Mouse (Mus musculus) ES-E14 (cell line): ENCODE results near the gene Dip2b. TPM values are rescaled to one million over a fixed set of nuclear protein-coding genes. Genes with fewer than 3 reads are reported as not detected.
A peak's percentile ranks its signal among the peaks of the same experiment; 100 is the strongest.

Experiments used
- DNase-seq: peaks from one replicate; pipeline ENCODE4 v3.0.0-alpha.2; 2013; ENCODE audit warnings: low read depth, low spot score
- H3K27ac ChIP-seq: 2 replicates; pipeline ENCODE4 v1.5.1; 2012; ENCODE audit warnings: low read depth, mild to moderate bottlenecking, low read length, moderate library complexity, mixed read lengths; ENCODE audit not compliant: poor library complexity, insufficient read depth, severe bottlenecking
- H3K36me3 ChIP-seq: 2 replicates; pipeline ENCODE4 v1.6.1; 2012; ENCODE audit warnings: mild to moderate bottlenecking, low read length, moderate library complexity, mixed read lengths; ENCODE audit not compliant: control insufficient read depth, poor library complexity, insufficient read depth, severe bottlenecking
- H3K4me1 ChIP-seq, 2 experiments: fragments of 150-350 bp in 1 of 2; sonication (generic) in 1 of 2; 2 replicates each; pipeline ENCODE4 v1.6.1; 2012; ENCODE audit warnings: low read length in 2 of 2, mild to moderate bottlenecking in 1 of 2, mixed read lengths in 1 of 2; ENCODE audit not compliant: control insufficient read depth in 2 of 2, insufficient read depth in 2 of 2, poor library complexity in 1 of 2
- H3K4me3 ChIP-seq, 2 experiments: fragments of 150-350 bp in 1 of 2; sonication (generic) in 1 of 2; 2 replicates each; pipeline ENCODE4 v1.5.1; 2012; ENCODE audit warnings: low read length in 2 of 2, low read depth in 1 of 2, mild to moderate bottlenecking in 1 of 2, mixed read lengths in 1 of 2; ENCODE audit not compliant: insufficient read depth in 1 of 2, poor library complexity in 1 of 2, severe bottlenecking in 1 of 2
- H3K9ac ChIP-seq: 2 replicates; pipeline ENCODE4 v1.6.1; 2012; ENCODE audit warnings: low read depth, mild to moderate bottlenecking, low read length, mixed read lengths; ENCODE audit not compliant: poor library complexity, insufficient read depth, severe bottlenecking
- H3K9me3 ChIP-seq: fragments of 150-350 bp; sonication (generic); 2 replicates; pipeline ENCODE4 v1.6.1; 2012; ENCODE audit warnings: low read depth, mild to moderate bottlenecking, low read length; ENCODE audit not compliant: control insufficient read depth, insufficient read depth
- CHD2 ChIP-seq: IDR thresholded peaks from 2 replicates; pipeline ENCODE4 v1.6.1; 2014; ENCODE audit warnings: mild to moderate bottlenecking, low read depth, low read length, inconsistent platforms
- HCFC1 ChIP-seq: IDR thresholded peaks from 2 replicates; pipeline ENCODE4 v1.6.1; 2012; ENCODE audit warnings: low read length, inconsistent platforms, borderline replicate concordance; ENCODE audit not compliant: insufficient read depth
- MAFK ChIP-seq: IDR thresholded peaks from 2 replicates; pipeline ENCODE4 v1.6.1; 2014; ENCODE audit warnings: mild to moderate bottlenecking, low read depth, low read length, inconsistent platforms; ENCODE audit not compliant: insufficient read depth
- ZC3H11A ChIP-seq: IDR thresholded peaks from 2 replicates; pipeline ENCODE4 v1.6.1; 2012; ENCODE audit warnings: low read depth, mild to moderate bottlenecking, inconsistent platforms, low read length, borderline replicate concordance
- ZNF384 ChIP-seq: IDR thresholded peaks from 2 replicates; pipeline ENCODE4 v1.6.1; 2012; ENCODE audit warnings: low read depth, low read length, inconsistent platforms
- in situ Hi-C, 2 experiments: fragments of 600-800 bp; cut with MboI; formaldehyde crosslinking; loops; one replicate each; pipeline ENCODE4 v1.15.1; 2025; ENCODE audit warnings: low sequenced_read_pairs in 2 of 2, inconsistent platforms in 1 of 2; ENCODE audit not compliant: unreplicated experiment in 2 of 2
- total RNA-seq: library from RNA; depleted of rRNA; stranded (reverse); fragments of 300-350 nt; gene quantifications from 2 replicates; pipeline ENCODE4 v1.2.3, GENCODE M21; 2012

Dip2b gene
- total RNA-seq, 1 experiment = 21.1 TPM

DNA sequence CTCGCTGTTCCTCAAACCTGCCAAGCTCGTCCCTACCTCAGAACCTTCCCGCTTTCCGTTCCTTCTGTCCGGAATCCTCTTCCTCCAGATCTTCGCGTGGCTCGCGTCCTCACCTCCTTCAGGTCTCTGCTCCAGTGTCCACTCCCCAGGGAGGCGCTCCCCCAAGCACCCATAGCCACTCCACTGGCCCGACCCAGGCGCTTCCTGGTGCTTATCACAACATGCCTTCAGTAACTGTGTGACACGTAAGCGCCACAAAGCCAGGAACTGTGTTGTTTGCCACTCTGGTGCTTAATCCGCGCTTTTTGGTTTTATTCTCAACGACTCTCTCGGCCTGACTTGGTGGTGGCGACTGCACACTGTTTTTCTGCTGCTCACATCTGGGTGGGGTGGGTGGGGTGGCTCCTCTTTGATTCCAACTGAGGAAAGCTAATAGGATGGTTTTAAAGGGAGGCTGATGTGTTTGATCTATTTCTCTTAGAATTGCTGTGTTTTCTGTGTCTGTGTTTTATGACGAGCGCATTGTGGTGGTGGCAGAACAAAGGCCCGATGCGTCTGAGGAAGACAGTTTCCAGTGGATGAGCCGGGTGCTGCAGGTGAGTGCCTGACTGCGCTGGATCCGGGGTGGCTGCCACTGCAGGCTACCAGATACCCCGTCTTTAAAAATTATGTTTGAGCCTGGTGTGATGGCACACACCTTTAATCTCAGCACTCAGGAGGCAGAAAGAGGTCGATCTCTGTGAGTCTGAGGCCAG lies 144.2 kb downstream of the Dip2b start:
- H3K9me3 ChIP-seq = no peaks in the 10 kb centered on the region
- TF ChIP-seq HCFC1 = no peak
- TF ChIP-seq MAFK = no peak
- no peak for TF ChIP-seq ZNF384
- TF ChIP-seq ZC3H11A = no peak
- no peak for TF ChIP-seq CHD2
- no peak overlapping the region for H3K27ac ChIP-seq
- H3K36me3 ChIP-seq = peaks cover 29% of the 10 kb centered on the region
- H3K4me3 ChIP-seq = no peak overlapping the region
- no peak for DNase-seq
- H3K9ac ChIP-seq = no peak overlapping the region
- H3K4me1 ChIP-seq = no peaks in the 10 kb centered on the region; a peak in 1 of 4 replicates
- in situ Hi-C loops = no loop called here

DNA sequence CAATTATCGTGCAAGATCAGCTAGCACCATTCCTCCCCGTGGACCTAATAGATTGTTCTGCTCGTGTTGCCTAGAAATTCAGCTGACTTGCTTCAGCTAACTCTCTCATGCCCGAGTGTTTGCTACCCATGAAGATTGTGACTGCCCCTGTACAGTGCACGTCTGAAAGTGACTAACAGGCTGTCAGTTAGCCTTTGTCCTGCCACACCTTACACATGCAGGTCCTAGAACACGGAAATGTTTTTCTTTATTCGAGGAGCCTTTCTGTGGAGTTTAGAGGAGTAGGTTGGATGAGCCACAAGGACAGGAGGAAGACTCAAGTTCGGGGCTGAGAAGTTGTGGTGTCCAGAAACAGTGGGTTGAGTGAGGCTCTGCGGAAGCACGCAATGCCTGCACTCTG lies 145.0 kb downstream of the Dip2b start:
- H3K4me3 ChIP-seq = no peak overlapping the region
- in situ Hi-C loops = no loop called here
- H3K9me3 ChIP-seq = no peaks in the 10 kb centered on the region
- H3K4me1 ChIP-seq = no peaks in the 10 kb centered on the region; a peak in 1 of 4 replicates
- no peak overlapping the region for H3K27ac ChIP-seq
- no peak for TF ChIP-seq HCFC1
- TF ChIP-seq MAFK = no peak
- no peak for TF ChIP-seq ZNF384
- no peak for TF ChIP-seq ZC3H11A
- no peak for TF ChIP-seq CHD2
- no peak overlapping the region for H3K9ac ChIP-seq
- H3K36me3 ChIP-seq = peaks cover 29% of the 10 kb centered on the region
- no peak for DNase-seq

DNA sequence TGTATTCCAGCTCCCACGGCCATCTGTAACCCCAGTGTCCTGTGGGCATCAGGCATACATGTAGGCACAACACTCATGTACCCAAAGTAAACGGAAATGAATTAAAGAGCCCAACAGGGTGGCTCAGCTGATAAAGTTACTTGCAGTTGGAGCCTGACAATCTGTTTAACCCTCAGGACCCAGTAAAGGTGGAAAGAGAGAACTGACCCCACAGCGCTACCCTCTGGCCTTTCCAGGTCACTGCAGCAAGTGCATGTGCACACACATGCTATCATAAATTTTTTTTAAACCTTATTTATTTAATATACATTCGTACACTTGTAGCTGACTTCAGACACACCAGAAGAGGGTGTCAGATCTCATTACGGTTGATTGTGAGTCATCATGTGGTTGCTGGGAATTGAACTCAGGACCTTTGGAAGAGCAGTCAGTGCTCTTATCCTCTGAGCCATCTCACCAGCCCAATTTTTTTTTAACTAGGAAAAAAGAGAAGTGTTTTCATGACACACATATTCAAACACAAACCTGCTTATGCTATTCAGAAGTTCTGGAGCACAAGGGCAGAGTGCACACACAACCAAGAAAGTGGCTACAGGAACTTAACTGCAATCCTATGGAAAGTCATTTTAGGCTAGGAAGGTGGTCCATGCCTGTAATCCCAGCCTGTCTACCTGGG lies 146.5 kb downstream of the Dip2b start:
- Histone ChIP-seq H3K4me1 (no peaks in the 10 kb centered on the region; a peak in 1 of 4 replicates), H3K9ac (no peak overlapping the region), H3K9me3 (no peaks in the 10 kb centered on the region), H3K27ac (no peak overlapping the region), H3K4me3 (no peak overlapping the region), H3K36me3 (peaks cover 24% of the 10 kb centered on the region)
- in situ Hi-C loops = no loop called here
- peak; percentile 22 for DNase-seq
- TF ChIP-seq ZC3H11A (no peak), HCFC1 (no peak), MAFK (no peak)

DNA sequence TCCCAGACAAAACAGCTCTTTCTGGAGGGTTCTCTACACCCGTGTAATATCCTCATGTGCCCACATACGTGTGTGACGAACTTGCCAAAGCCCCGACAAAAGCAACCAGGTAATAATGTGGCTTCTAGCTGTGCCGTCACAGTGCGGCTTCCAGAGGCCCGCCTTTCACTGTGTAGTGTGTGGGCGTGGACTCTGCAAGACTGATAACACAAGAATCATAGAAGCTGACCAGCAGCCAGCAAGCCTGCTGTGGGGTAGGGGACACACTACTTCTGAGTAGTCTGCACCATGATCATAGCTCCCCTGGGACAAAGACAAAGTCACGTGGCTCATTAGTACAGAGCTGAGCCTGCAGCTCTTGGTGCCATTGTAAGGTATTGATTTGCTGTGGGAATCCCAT lies 147.8 kb downstream of the Dip2b start:
- no peak for DNase-seq
- in situ Hi-C loops = no loop called here
- no peaks in the 10 kb centered on the region; a peak in 1 of 4 replicates for H3K4me1 ChIP-seq
- H3K27ac ChIP-seq = no peak overlapping the region
- H3K9me3 ChIP-seq = no peaks in the 10 kb centered on the region
- no peak overlapping the region for H3K9ac ChIP-seq
- TF ChIP-seq MAFK (no peak), CHD2 (no peak), HCFC1 (no peak), ZC3H11A (no peak), ZNF384 (no peak)
- no peak overlapping the region for H3K4me3 ChIP-seq
- H3K36me3 ChIP-seq = peaks cover 25% of the 10 kb centered on the region
